Mouse (Mus musculus): ENCODE results near the gene E2f8. TPM values are rescaled to one million over a fixed set of nuclear protein-coding genes. Genes with fewer than 3 reads are reported as not detected.

Gene E2f8
- total RNA-seq, 2 experiments from 2014 or later, result 0.45 to 0.82 TPM

- no peak for DNase-seq
Observed at GRCm38 (mm10) chr7:48891029-48891428, 9.6 kb upstream of the E2f8 start.

DNA sequence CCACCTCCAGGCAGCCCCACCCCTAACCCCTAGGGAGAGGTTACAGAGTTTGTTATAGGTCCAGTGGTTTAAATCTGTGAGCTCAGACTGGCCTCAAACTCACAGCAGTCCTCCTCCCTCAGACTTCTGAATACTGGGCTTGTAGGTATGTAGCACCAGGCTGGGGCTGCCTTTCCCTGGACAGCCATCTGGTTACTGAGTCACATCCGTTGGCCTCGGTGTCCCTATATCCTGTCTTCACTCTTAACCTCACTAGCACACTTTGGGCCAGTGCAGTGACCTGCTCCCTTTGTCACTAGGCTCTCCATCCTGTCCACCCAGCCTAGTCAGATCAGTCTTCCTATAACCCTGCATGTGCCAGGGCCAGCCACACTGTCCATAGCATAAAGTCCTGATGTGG, 7.4 kb upstream of the E2f8 start:
- DNase-seq, result no peak

GRCm38 (mm10) chr7:48887973-48888372, 6.6 kb upstream of the E2f8 start:
- DNase-seq, result no peak

DNA sequence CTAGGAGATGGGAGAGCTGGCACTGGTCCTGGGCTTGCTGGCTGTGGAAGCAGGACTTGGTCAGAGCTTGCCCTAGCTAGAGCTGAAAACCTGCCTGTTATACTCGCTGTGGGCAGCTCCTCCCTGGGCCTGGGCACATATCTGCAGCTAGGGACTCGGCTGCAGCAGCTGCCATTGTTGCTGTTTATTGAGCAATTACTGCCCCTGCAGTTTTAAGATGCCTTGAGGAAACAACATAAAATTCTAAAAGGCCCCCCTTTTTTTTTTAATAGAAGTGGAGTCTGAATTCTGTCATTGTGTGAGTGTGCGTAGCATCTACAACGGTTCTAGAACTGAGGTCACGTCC, 2.8 kb upstream of the E2f8 start:
- no peak for DNase-seq

- DNase-seq, result no peak
Observed at GRCm38 (mm10) chr7:48883525-48884265, 2.3 kb upstream of the E2f8 start.

GRCm38 (mm10) chr7:48881971-48882609, 694 bp upstream of the E2f8 start:
- DNase-seq, result peak in 1 of 2 experiments; percentile 52

DNA sequence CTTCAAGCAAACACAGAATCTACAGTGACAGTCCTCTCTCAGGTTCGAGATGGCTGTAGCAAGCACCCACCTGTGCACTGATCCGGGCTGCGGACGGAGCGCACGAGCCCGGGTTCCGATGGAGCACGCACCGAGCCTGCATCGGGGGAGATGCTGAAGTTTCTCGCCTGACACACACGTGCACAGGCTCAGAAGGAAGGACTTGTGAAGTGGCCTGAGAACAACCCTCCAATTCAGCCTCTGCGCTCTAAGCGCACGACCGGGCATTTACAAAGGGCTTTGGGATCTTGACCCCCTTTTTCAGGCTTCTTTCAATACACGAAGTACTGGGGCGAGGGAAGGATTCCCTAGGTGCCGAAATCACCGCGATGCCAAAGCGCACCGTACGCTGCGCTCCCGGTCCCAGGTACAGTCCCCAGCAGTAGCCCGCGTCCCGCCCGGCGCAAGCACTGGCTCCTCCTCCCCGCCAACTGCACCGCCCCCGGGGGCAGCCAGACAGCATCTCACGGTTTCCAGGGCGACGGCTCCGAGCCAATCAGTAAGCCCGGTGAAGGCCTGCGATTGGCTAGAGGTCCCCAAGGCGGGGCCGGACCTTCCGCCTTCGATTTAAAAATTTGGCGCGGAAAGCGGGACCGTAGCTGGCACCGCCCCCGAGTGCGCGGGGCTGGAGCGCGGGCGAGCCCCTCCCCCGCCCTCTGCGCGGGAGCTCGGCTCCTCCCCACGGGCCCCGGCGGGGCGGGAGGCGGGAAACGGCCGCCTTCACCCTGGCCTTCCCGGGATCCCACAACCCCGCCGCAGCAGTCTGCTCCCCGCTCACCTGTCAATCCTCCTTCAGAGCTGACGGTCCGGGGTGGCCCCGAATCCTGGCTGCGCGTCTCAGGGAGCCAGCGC, 560 bp downstream of the E2f8 start:
- peak; percentile 95 to 96 for DNase-seq

DNA sequence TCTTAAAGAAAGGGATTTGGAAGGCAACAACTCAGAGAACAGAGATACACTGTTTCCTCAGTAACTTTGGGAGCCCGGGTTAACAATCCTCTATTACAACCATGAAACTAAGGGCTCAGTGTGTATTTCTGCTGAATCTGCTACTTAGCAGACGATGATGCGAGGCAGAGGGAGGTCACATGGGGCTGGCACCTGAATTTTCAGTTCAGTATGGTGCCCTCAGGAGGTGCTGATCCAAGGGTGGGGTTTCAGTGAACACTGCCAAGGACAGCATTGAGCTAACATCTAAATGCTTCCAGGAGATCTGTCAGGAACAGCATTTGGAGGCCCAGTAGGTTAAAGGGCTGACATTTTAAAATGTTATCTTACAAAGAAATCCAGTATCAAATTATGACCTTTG, 1.8 kb downstream of the E2f8 start:
- DNase-seq, result no peak

GRCm38 (mm10) chr7:48877786-48878390, 3.5 kb downstream of the E2f8 start:
- no peak for DNase-seq

DNA sequence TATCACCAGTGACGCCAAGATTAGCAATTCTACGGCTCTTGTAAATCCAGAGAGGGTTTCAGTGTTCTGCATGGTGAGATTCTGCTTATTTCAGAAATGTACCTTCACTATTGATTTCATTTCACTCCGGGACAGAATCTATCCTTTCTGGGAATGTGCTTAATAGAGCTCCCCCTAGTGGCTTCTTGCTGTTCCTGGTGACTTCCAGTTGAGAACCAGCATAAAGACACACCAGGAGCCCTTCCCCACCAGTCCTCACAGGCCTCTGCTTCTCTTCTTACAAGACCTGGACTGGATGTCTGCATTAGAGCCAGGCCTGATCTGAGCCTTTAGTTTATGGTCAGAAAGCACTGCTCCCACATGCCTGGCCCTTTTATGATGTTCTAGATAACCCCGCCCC, 4.9 kb downstream of the E2f8 start:
- DNase-seq, result peak; percentile 54 to 82

DNA sequence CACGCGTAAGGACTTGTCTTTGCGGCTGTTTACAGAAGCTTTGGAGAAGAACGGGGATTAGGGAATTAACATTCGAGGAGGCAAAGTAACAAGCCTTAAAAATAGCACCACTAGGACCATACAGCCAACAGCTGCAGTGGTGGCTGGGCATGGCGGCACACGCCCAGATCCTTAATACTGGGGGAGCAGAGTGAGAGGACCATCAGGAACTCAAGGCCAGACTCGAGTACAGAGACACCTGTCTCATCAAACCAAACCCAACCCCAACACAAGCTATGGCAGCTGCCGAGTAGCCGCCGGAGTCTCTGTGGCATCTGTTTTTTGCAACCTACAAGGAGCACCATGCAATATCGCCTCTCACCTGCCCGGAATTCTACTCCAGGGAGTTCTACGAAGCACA, 6.3 kb downstream of the E2f8 start:
- no peak for DNase-seq

DNA sequence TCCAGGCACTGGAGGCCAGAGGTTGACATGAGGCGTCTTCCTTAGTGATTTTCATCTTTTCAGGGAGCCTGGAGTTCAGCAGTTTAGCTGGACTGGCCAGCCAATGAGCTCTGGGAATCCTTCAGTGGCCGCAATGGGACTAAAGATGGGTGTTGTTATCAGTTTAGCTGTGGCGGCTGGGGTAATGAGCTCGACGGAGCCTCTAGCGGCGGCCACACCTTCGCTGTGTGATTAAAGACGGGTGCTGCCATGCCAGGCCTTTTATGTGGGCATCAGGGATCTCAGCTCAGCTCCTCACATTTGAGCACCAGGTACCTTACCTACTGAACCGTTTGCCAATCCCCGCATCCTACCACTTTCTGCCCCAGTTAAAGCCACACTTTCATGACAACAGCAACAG, 10.1 kb downstream of the E2f8 start:
- DNase-seq, result no peak

DNA sequence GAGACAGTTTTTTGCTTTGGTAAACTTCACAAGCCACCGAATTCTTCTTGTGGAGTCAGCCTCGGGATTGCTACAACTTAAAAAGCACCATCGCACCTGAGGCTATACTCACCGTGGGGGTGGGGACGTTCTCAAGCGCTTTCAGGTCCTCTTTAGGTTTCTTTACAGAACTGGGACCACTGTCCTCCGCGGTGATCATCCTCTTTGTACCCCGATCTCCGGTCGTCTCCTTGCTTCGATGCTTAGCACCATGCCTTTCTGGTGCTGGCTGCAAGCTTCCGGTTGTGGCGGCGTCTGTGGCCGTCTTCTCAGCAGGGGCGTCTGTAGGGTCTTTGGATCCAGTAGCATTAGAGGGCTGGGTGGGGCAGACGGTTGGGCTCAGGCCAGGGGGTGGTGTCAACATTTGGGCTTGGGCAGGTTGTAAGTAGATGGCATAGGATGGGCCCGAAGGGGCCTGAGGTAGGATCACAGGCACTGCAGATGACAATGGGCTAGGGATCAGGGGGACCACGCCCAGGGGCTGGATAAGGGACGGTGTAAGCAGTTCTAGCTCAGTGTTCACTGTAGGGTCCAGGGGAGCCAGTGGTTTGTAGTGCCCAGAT, 10.7 kb downstream of the E2f8 start:
- no peak for DNase-seq

- no peak for DNase-seq
Observed at GRCm38 (mm10) chr7:48870144-48870543, 11.3 kb downstream of the E2f8 start.

- DNase-seq, result peak; percentile 46 to 59
Observed at GRCm38 (mm10) chr7:48867576-48867975, 13.8 kb downstream of the E2f8 start.

- DNase-seq, result no peak
Observed at GRCm38 (mm10) chr7:48864671-48865458, 16.5 kb downstream of the E2f8 start.

DNA sequence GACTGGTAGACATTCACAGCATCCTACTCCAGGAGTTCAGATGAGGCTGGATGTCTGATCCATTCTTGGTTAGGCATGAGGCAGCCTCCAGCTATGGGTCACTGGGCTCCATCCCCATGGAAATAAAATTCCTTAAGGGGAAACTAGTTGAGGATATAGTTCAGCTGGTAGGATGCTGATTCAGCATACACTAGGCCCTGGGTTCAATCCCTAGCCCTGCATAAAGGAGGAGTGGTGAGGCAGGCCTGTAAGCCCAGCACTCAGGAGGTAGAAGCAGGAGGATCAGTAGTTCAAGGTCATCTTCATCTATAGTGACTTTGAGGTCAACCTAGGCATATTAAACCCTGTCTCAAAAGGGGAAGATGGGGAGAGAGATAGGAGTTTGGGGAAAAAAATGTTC, 17.2 kb downstream of the E2f8 start:
- no peak for DNase-seq

DNA sequence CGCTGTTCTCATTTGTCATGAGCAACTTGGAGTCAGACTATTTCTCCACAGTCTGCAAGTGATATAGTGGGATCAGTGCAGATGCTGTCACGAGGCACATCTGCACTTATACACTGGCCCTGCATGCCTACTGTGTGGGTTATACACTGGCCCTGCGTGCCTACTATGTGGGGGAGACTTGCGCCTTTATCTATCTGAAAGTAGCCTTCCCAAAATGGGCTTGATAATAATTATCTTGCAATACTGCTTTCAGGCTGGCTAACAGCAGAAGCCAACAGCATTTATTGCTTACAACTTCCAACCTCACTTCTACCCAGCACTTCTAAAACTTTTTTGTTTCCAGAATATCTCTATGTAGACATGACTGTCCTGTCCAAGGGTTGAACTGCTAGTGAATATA, 19.6 kb downstream of the E2f8 start:
- no peak for DNase-seq

DNA sequence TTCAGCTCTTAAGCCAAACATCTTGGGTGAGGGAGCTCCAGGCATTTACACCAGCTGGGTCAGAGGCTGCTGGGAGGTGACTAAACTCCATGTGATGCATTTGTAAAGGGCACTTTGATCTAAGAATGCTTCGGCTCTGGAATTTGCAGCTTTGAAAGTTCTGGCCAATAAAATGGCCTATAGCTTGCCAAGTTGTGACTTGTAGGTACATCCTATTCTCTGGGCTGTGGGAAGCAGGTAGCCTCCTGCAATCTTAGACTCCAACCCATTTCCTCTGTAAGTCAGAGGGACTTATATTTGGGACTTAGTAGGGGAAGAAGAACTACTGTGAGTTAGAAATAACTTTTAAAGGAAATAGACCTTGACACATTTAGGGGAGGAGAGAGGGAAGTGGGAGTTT, 20.4 kb downstream of the E2f8 start:
- DNase-seq, result no peak

DNA sequence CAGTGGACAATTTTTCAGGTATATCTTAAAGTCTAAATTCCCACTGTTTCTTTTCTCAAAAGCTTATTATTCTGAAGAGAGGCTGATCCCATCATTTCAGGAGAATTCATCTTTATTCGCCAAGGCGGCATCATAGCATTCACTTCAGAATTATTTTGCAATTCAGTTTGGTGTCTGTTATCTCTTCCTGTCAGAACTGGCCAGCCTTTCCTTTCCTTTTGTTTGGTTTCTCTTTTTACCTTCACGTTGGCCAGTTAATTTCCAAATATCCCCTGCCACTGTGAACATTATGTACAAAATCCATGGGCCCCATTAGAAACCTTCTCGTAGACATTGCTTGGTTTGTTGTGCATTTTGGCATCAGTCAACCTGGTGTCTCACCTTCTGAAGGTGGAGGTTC, 22.0 kb downstream of the E2f8 start:
- no peak for DNase-seq

- no peak for DNase-seq
Observed at GRCm38 (mm10) chr7:48858257-48858656, 23.1 kb downstream of the E2f8 start.

All from heart, adult 18-20 months (tissue).